Mouse (Mus musculus): ENCODE data around the gene Trmt13. TPM values are rescaled to one million over a fixed set of nuclear protein-coding genes. Genes with fewer than 3 reads are reported as not detected.

Gene Trmt13
- total and polyA plus RNA-seq, 3 experiments = 12.0 to 15.5 TPM; not detected in 1

- DNase-seq (ENCODE audit: low read depth, low spot score) = no peak
- no peaks in the 10 kb centered on the region for H3K27me3 ChIP-seq (ENCODE audit: control insufficient read depth in 1 of 2, insufficient read depth in 2 of 2, low read length in 2 of 2)
- no peak overlapping the region for H3K9ac ChIP-seq (ENCODE audit: control insufficient read depth, low read depth, low read length, poor library complexity, severe bottlenecking)
- peaks cover 7 to 16% of the 10 kb centered on the region in 2 experiments for H3K4me1 ChIP-seq (ENCODE audit: control insufficient read depth in 1 of 2, insufficient read depth in 2 of 2, low read length in 2 of 2)
- no peaks in the 10 kb centered on the region for H3K9me3 ChIP-seq (replicated peaks; ENCODE audit: insufficient read depth, low read length)
- TF ChIP-seq SIN3A (IDR thresholded peaks at IDR 0.05; ENCODE audit: low read length) = no peak
- no peak for TF ChIP-seq CTCF (IDR thresholded peaks at IDR 0.05 in 2 of 3, conservative IDR thresholded peaks at IDR 0.05 in 1 of 3; ENCODE audit: control insufficient read depth in 1 of 3, insufficient read depth in 1 of 3, low read depth in 2 of 3, low read length in 3 of 3, poor library complexity in 1 of 3, severe bottlenecking in 1 of 3)
- TF ChIP-seq BHLHE40 (IDR thresholded peaks at IDR 0.05; ENCODE audit: borderline replicate concordance, low read depth, low read length) = no peak
- no peak for TF ChIP-seq JUND (IDR thresholded peaks at IDR 0.05; ENCODE audit: low read depth, low read length)
- no peak for TF ChIP-seq POLR2A (IDR thresholded peaks at IDR 0.05; ENCODE audit: control insufficient read depth in 1 of 2, insufficient read depth in 1 of 2, low read depth in 1 of 2, low read length in 2 of 2, poor library complexity in 1 of 2)
- no peak for TF ChIP-seq ELF1 (IDR thresholded peaks at IDR 0.05; ENCODE audit: low read depth, low read length)
- TF ChIP-seq MEF2A (IDR thresholded peaks at IDR 0.05; ENCODE audit: extremely low read depth, insufficient replicate concordance, low read depth, low read length, poor library complexity, severe bottlenecking) = no peak
- no peak for TF ChIP-seq MAZ (IDR thresholded peaks at IDR 0.05; ENCODE audit: low read depth, low read length)
- no peak for TF ChIP-seq KAT2A (conservative IDR thresholded peaks at IDR 0.05; ENCODE audit: low read depth, low read length)
- TF ChIP-seq SMC3 (IDR thresholded peaks at IDR 0.05; ENCODE audit: low read depth, low read length) = no peak
- TF ChIP-seq HCFC1 (IDR thresholded peaks at IDR 0.05; ENCODE audit: low read depth, low read length) = no peak
- TF ChIP-seq MAFK (IDR thresholded peaks at IDR 0.05; ENCODE audit: borderline replicate concordance, low read depth, low read length) = no peak
- TF ChIP-seq USF1 (IDR thresholded peaks at IDR 0.05; ENCODE audit: low read depth, low read length) = no peak
- TF ChIP-seq RAD21 (IDR thresholded peaks at IDR 0.05; ENCODE audit: low read depth, low read length) = no peak
- TF ChIP-seq ZKSCAN1 (IDR thresholded peaks at IDR 0.05; ENCODE audit: low read depth, low read length) = no peak
- TF ChIP-seq TAL1 (IDR thresholded peaks at IDR 0.05; ENCODE audit: low read length) = no peak
- no peak for TF ChIP-seq MXI1 (IDR thresholded peaks at IDR 0.05; ENCODE audit: low read depth, low read length)
- no peak for TF ChIP-seq NRF1 (IDR thresholded peaks at IDR 0.05; ENCODE audit: insufficient read depth, low read depth, low read length, poor library complexity, severe bottlenecking)
- no peak for TF ChIP-seq UBTF (IDR thresholded peaks at IDR 0.05; ENCODE audit: borderline replicate concordance, insufficient read depth, low read depth, low read length)
- no peak overlapping the region for H3K27ac ChIP-seq (ENCODE audit: control insufficient read depth, low read depth, low read length)
- H3K36me3 ChIP-seq (ENCODE audit: control insufficient read depth in 1 of 2, insufficient read depth in 2 of 2, low read length in 2 of 2) = peaks cover 0 to 14% of the 10 kb centered on the region in 2 experiments; a peak in 3 of 4 replicates
- no peak overlapping the region for H3K4me3 ChIP-seq (ENCODE audit: control insufficient read depth in 1 of 2, insufficient read depth in 1 of 2, low read depth in 2 of 2, low read length in 2 of 2)
- H3K79me2 ChIP-seq (ENCODE audit: control insufficient read depth, insufficient read depth, low read length, poor library complexity) = no peaks in the 10 kb centered on the region
Observed at GRCm38 (mm10) chr3:116537200-116537573, 77.2 kb downstream of the Trmt13 start.

- H3K27me3 ChIP-seq (ENCODE audit: control insufficient read depth in 1 of 2, insufficient read depth in 2 of 2, low read length in 2 of 2) = no peaks in the 10 kb centered on the region
- peaks cover 7 to 12% of the 10 kb centered on the region in 2 experiments for H3K4me1 ChIP-seq (ENCODE audit: control insufficient read depth in 1 of 2, insufficient read depth in 2 of 2, low read length in 2 of 2)
- peak; percentile 88 for DNase-seq (ENCODE audit: low read depth, low spot score)
- no peak overlapping the region for H3K9ac ChIP-seq (ENCODE audit: control insufficient read depth, low read depth, low read length, poor library complexity, severe bottlenecking)
- no peak overlapping the region for H3K4me3 ChIP-seq (ENCODE audit: control insufficient read depth in 1 of 2, insufficient read depth in 1 of 2, low read depth in 2 of 2, low read length in 2 of 2)
- no peaks in the 10 kb centered on the region for H3K9me3 ChIP-seq (replicated peaks; ENCODE audit: insufficient read depth, low read length)
- peaks cover 0 to 12% of the 10 kb centered on the region in 2 experiments; a peak in 3 of 4 replicates for H3K36me3 ChIP-seq (ENCODE audit: control insufficient read depth in 1 of 2, insufficient read depth in 2 of 2, low read length in 2 of 2)
- H3K27ac ChIP-seq (ENCODE audit: control insufficient read depth, low read depth, low read length) = peak overlapping the region; percentile 13; the same call in 1 of the 2 replicates
- no peaks in the 10 kb centered on the region for H3K79me2 ChIP-seq (ENCODE audit: control insufficient read depth, insufficient read depth, low read length, poor library complexity)
- TF ChIP-seq NELFE (IDR thresholded peaks at IDR 0.05; ENCODE audit: low read depth, low read length) (no peak), TBP (IDR thresholded peaks at IDR 0.05; ENCODE audit: low read depth, low read length) (peak; percentile 85), TCF12 (IDR thresholded peaks at IDR 0.05; ENCODE audit: low read depth, low read length) (peak; percentile 32; the same call in 1 of the 2 replicates), BHLHE40 (IDR thresholded peaks at IDR 0.05; ENCODE audit: borderline replicate concordance, low read depth, low read length) (no peak), ZMIZ1 (IDR thresholded peaks at IDR 0.05; ENCODE audit: low read depth, low read length) (no peak), CTCF (IDR thresholded peaks at IDR 0.05 in 2 of 3, conservative IDR thresholded peaks at IDR 0.05 in 1 of 3; ENCODE audit: control insufficient read depth in 1 of 3, insufficient read depth in 1 of 3, low read depth in 2 of 3, low read length in 3 of 3, poor library complexity in 1 of 3, severe bottlenecking in 1 of 3) (no peak), SIN3A (IDR thresholded peaks at IDR 0.05; ENCODE audit: low read length) (peak; percentile 76), USF2 (IDR thresholded peaks at IDR 0.05; ENCODE audit: borderline replicate concordance in 1 of 2, insufficient read depth in 1 of 2, low read depth in 1 of 2, low read length in 2 of 2) (no peak), ELF1 (IDR thresholded peaks at IDR 0.05; ENCODE audit: low read depth, low read length) (0 out of 2 replicates have a peak, but pooled peaks have one; percentile 24), E2F4 (IDR thresholded peaks at IDR 0.05; ENCODE audit: borderline replicate concordance, low read depth, low read length) (no peak), GATA1 (IDR thresholded peaks at IDR 0.05; ENCODE audit: low read depth, low read length) (peak; percentile 86), RCOR1 (IDR thresholded peaks at IDR 0.05; ENCODE audit: low read depth, low read length) (peak; percentile 80), ZKSCAN1 (IDR thresholded peaks at IDR 0.05; ENCODE audit: low read depth, low read length) (0 out of 2 replicates have a peak, but pooled peaks have one; percentile 7), POLR2AphosphoS2 (IDR thresholded peaks at IDR 0.05; ENCODE audit: low read length) (no peak), USF1 (IDR thresholded peaks at IDR 0.05; ENCODE audit: low read depth, low read length) (0 out of 2 replicates have a peak, but pooled peaks have one; percentile 20), KAT2A (conservative IDR thresholded peaks at IDR 0.05; ENCODE audit: low read depth, low read length) (no peak)
Observed at GRCm38 (mm10) chr3:116536428-116537199, 77.8 kb downstream of the Trmt13 start.

Measured in MEL (cell line).